Mouse (Mus musculus) lung, postnatal 0 days (tissue): ENCODE measurements around the gene Ppcdc. TPM values are rescaled to one million over a fixed set of nuclear protein-coding genes. Genes with fewer than 3 reads are reported as not detected.

Source experiments
- ATAC-seq: fragments of 200-750 bp; cut with Nextera tagmentation; 2 replicates; pipeline ENCODE4 v1.8.0; 2017; ENCODE audit warnings: moderate library complexity
- DNase-seq: peaks from one replicate; pipeline ENCODE4 v3.0.0-alpha.2; 2016; ENCODE audit warnings: low spot score
- H3K27ac ChIP-seq: fragments of 300-500 bp; sonication (generic); 2 replicates; pipeline ENCODE4 v1.5.1; 2014; ENCODE audit warnings: antibody characterized with exemption, mild to moderate bottlenecking, low read length, mixed read lengths
- H3K27me3 ChIP-seq: fragments of 300-500 bp; sonication (generic); replicated peaks from 2 replicates; pipeline ENCODE4 v1.6.1; 2014; ENCODE audit warnings: low read length, mixed read lengths; ENCODE audit not compliant: insufficient read depth
- H3K36me3 ChIP-seq: fragments of 300-500 bp; sonication (generic); 2 replicates; pipeline ENCODE4 v1.6.1; 2014; ENCODE audit warnings: low read length, mixed read lengths; ENCODE audit not compliant: insufficient read depth
- H3K4me1 ChIP-seq: fragments of 300-500 bp; sonication (generic); 2 replicates; pipeline ENCODE4 v1.6.1; 2014; ENCODE audit warnings: antibody characterized with exemption, low read depth, low read length, mixed read lengths; ENCODE audit not compliant: insufficient read depth
- H3K4me2 ChIP-seq: fragments of 300-500 bp; sonication (generic); replicated peaks from 2 replicates; pipeline ENCODE4 v1.6.1; 2014; ENCODE audit warnings: low read depth, mild to moderate bottlenecking, low read length, moderate library complexity, mixed read lengths
- H3K4me3 ChIP-seq: fragments of 300-500 bp; sonication (generic); 2 replicates; pipeline ENCODE4 v1.5.1; 2014; ENCODE audit warnings: low read depth, low read length
- H3K9ac ChIP-seq: fragments of 300-500 bp; sonication (generic); replicated peaks from 2 replicates; pipeline ENCODE4 v1.6.1; 2014; ENCODE audit warnings: low read depth, mild to moderate bottlenecking
- H3K9me3 ChIP-seq: fragments of 300-500 bp; sonication (generic); 2 replicates; pipeline ENCODE4 v1.6.1; 2016; ENCODE audit warnings: low read length, mixed read lengths
- CTCF ChIP-seq: IDR thresholded peaks from 2 replicates; pipeline ENCODE4 v1.5.1; 2016; ENCODE audit warnings: antibody characterized with exemption, mild to moderate bottlenecking
- EP300 ChIP-seq: IDR thresholded peaks from 2 replicates; pipeline ENCODE4 v1.6.1; 2016; ENCODE audit warnings: antibody characterized with exemption, mild to moderate bottlenecking, control low read depth
- WGBS: fragments of 180-500 bp; shearing (Covaris S2); extraction: QIAGEN DNeasy Blood & Tissue Kit; methylation state at CpG from one replicate; pipeline ENCODE4 v1.1.7; 2014; 5-methylcytosine and 5-hydroxymethylcytosine counted together
- polyA plus RNA-seq: library from polyadenylated mRNA; unstranded; fragments of >200 nt; fragmentation: Nextera tagmentation; extraction: Ambion mirVana; gene quantifications from 2 replicates; pipeline ENCODE4 v1.2.1, GENCODE M21; 2015

The Ppcdc gene
- polyA plus RNA-seq, 1 experiment from 2014 or later = 25.9 TPM

DNA sequence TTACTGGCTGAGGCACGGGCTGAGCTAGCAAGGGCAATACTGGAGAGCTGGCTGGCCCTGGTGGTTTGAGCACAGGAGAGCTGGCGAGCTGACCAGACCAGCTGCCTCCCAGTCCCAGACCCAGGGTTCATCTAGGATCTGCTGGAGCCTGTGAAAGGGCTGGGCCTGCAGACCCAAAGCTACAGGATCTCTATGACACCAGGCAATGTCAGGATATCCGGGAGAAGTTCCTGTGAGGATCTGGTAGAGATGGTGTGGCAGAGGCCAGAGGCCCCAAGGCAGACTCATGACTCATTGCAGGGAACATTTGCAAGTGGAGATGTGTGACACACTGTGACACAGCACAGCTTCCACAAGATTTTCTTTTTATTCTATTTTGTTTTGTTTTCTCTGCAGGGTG, 14.8 kb downstream of the Ppcdc start:
- peak; percentile 50; the same call in 1 of the 2 replicates for TF ChIP-seq EP300
- TF ChIP-seq CTCF = no peak
- Histone ChIP-seq H3K4me3 (no peak overlapping the region), H3K9ac (no peak overlapping the region), H3K4me2 (no peak overlapping the region), H3K36me3 (no peaks in the 10 kb centered on the region), H3K27me3 (no peaks in the 10 kb centered on the region), H3K4me1 (peaks cover 11% of the 10 kb centered on the region), H3K9me3 (no peaks in the 10 kb centered on the region), H3K27ac (no peak overlapping the region)
- peak; percentile 66 for DNase-seq
- 71% methylated on average over 3 of the region's 3 CpGs for WGBS
- ATAC-seq = no peak

DNA sequence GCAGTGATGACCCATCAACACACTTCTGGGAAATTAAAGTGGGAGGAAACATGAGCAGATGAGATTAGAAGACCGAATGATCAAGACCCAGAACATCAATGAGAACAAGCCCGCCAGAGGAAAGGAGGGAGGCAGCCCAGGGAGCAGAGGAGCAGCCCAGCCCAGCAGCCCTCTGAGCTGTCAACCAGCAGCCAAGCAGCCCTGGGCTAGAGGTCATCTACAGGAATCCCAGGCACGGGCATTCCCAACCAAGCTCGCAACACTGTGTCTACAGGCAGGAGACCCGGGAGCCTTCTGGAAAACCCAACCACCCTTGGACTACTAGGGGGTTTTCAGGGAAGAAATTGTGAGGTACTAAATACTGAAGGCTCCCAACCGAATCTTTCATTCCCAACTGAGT, 15.9 kb downstream of the Ppcdc start:
- Histone ChIP-seq H3K4me2 (no peak overlapping the region), H3K27ac (no peak overlapping the region)
- 57% methylated on average over 6 of the region's 6 CpGs for WGBS

DNA sequence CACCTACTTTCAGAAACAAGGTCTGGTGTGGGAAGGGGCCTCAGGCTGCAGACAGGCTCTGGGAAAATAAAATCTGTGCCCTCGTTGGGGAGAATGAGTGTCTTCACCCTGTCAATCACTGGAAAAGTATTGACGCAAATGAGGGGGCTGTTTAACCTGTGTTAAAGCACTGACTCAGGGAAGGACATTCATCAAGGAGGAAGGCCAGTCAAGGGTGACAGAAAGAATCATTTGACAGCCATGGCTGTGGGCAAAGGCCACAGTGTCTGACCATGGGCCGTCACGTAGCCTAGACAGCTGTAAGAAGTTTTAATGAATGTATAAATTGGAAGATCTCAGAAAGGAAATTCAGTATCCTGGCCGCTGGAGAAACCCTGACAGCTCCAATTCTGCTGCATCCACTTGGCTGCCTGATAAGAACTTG, 18.2 kb downstream of the Ppcdc start:
- H3K27me3 ChIP-seq = no peaks in the 10 kb centered on the region
- no peaks in the 10 kb centered on the region for H3K36me3 ChIP-seq
- H3K4me1 ChIP-seq = peaks cover 14% of the 10 kb centered on the region
- ATAC-seq = no peak
- no peak overlapping the region for H3K4me3 ChIP-seq
- no peaks in the 10 kb centered on the region for H3K9me3 ChIP-seq
- H3K9ac ChIP-seq = no peak overlapping the region
- peak overlapping the region; percentile 57 for H3K27ac ChIP-seq
- 32% methylated on average over 5 of the region's 5 CpGs for WGBS
- no peak overlapping the region for H3K4me2 ChIP-seq
- TF ChIP-seq EP300 = no peak
- no peak for TF ChIP-seq CTCF
- peak; percentile 27 for DNase-seq

More for the DNA sequence above, 15.9 kb downstream of the Ppcdc start:
- no peak overlapping the region for H3K9ac ChIP-seq
- ATAC-seq (no peak), DNase-seq (no peak)
- peaks cover 14% of the 10 kb centered on the region for H3K4me1 ChIP-seq
- H3K9me3 ChIP-seq = no peaks in the 10 kb centered on the region
- no peaks in the 10 kb centered on the region for H3K27me3 ChIP-seq
- H3K4me3 ChIP-seq = no peak overlapping the region
- TF ChIP-seq EP300 (no peak), CTCF (no peak)
- no peaks in the 10 kb centered on the region for H3K36me3 ChIP-seq

DNA sequence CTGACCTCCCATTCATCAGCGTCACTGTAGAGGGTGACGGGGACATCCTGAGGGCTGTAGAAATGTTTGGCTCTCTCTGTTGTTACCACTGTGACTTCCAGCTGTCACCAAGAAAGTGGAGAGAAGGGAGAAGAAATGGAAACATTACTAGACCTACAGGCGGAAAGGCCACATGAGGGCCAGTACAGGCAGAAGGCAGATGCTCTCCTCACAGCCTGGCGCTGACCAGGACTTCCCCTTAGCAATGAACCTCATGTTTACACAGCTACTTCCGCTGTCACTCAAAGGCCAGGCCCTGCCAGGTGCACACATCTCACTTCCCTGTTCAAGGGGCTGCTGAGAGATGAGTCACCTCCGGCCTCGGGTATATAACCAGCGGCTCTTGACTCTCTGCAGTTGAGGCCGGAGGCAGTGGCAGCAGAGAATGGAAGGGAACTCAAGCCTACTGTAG, 18.8 kb downstream of the Ppcdc start:
- DNase-seq (peak; percentile 97), ATAC-seq (peak; percentile 80)
- 6% methylated on average over 9 of the region's 9 CpGs for WGBS
- no peak overlapping the region for H3K9ac ChIP-seq
- TF ChIP-seq EP300 = peak; percentile 89
- TF ChIP-seq CTCF = no peak; the same call in none of the 2 replicates
- no peaks in the 10 kb centered on the region for H3K27me3 ChIP-seq
- peaks cover 14% of the 10 kb centered on the region for H3K4me1 ChIP-seq
- peak overlapping the region; percentile 15; the same call in 1 of the 2 replicates for H3K4me2 ChIP-seq
- H3K27ac ChIP-seq = peak overlapping the region; percentile 57
- no peak overlapping the region for H3K4me3 ChIP-seq
- H3K36me3 ChIP-seq = no peaks in the 10 kb centered on the region
- no peaks in the 10 kb centered on the region for H3K9me3 ChIP-seq

DNA sequence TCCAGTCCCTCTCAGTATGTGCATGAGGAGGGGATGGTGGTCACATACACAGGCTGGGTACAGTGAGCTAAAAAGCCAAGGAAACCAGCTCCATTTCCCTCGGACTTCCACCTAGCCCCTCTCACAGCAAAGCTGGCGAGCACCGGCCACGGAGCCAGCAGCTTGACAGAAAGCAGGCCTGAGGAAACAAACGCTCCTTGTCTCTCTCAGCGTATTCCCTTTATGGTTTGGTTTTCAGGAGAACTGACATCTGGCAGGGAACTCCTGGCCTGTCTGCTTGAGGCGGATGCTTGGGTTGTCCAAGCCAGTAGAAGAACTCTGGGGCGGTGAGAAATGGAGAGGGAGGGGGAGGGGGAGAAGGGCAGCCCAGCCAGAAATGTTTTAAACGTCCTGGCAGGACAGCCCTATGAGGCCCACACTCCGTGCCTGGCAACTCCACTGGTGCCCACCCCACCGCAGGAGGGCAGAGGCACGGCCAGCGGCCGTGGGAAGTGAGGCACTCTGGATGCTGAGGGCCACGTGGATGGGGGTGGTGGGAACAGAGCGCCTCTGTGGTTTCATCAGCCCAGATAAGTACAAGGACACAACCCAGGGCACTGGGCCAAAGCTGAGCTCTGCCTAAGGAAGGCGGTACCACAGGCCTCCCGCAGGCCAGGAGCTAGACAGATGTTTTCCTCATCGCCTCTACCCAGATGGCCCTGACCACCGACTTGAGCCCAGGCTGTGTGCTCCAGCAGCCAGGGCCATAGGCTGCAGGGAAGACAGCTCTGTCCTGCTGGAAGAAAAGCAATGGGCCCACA, 19.4 kb downstream of the Ppcdc start:
- Histone ChIP-seq H3K9ac (no peak overlapping the region), H3K9me3 (no peaks in the 10 kb centered on the region), H3K27ac (peak overlapping the region; percentile 57), H3K4me2 (peak overlapping the region; percentile 15; the same call in 1 of the 2 replicates), H3K4me3 (no peak overlapping the region), H3K4me1 (peaks cover 14% of the 10 kb centered on the region), H3K27me3 (no peaks in the 10 kb centered on the region), H3K36me3 (no peaks in the 10 kb centered on the region)
- DNase-seq (no peak), ATAC-seq (peak; percentile 90)
- TF ChIP-seq CTCF (peak; percentile 47), EP300 (no peak; the same call in 1 of the 2 replicates)
- WGBS = 8% methylated on average over 20 of the region's 20 CpGs

DNA sequence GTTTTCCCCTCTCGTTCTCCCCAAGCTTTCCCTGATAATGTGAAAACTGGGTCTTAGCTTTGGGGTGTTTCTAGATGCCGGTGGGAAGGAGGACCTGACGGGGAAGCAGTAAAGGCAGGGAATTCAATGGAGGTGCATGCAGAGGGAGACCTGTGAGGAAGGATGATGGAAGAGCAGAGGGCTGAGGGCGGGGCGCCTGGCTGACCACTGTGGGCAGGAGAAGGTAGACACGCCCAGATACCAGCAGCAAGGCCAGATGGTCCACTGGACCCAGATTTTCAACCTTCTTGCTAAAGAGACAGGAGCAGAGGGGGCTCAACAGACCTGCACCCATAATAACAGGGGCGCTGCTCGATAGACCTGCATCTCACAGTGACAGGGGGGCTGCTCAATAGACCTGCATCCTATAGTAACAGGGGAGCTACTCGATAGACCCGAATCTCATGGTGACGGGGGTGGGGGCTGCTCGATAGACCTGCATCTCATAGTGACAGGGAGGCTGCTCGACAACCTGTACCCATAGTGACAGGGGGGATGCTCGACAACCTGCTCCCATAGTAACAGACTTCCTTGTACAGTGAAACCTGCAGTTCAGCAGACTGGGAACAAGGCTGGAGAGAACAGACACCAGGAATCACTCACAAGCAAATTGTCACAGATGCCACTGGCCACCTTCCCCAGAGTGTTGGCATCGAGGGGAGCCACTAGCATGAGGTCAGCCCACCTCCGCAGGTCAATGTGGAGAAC, 20.2 kb downstream of the Ppcdc start:
- DNase-seq = no peak
- peak overlapping the region; percentile 57; the same call in 1 of the 2 replicates for H3K27ac ChIP-seq
- TF ChIP-seq CTCF (no peak), EP300 (no peak)
- ATAC-seq = no peak
- peaks cover 14% of the 10 kb centered on the region for H3K4me1 ChIP-seq
- WGBS = 78% methylated on average over 16 of the region's 16 CpGs
- H3K9me3 ChIP-seq = no peaks in the 10 kb centered on the region
- H3K4me2 ChIP-seq = no peak overlapping the region
- H3K36me3 ChIP-seq = no peaks in the 10 kb centered on the region
- no peak overlapping the region for H3K4me3 ChIP-seq
- H3K9ac ChIP-seq = no peak overlapping the region
- no peaks in the 10 kb centered on the region for H3K27me3 ChIP-seq
